Mouse (Mus musculus) forebrain, embryonic 10.5 days (tissue): ENCODE data around the gene Ing3. TPM values are rescaled to one million over a fixed set of nuclear protein-coding genes. Genes with fewer than 3 reads are reported as not detected.

Experiments used
- DNase-seq: peaks from one replicate; pipeline ENCODE4 v3.0.0-alpha.2; 2017; ENCODE audit warnings: low spot score; ENCODE audit errors: extremely low spot score
- H3K27ac ChIP-seq: fragments of 300-500 bp; sonication (generic); 2 replicates; pipeline ENCODE4 v1.5.1; 2016; ENCODE audit warnings: mild to moderate bottlenecking
- H3K27me3 ChIP-seq: fragments of 300-500 bp; sonication (generic); 2 replicates; pipeline ENCODE4 v1.6.1; 2016; ENCODE audit warnings: mild to moderate bottlenecking; ENCODE audit not compliant: poor library complexity, severe bottlenecking
- H3K36me3 ChIP-seq: fragments of 300-500 bp; sonication (generic); replicated peaks from 2 replicates; pipeline ENCODE4 v1.6.1; 2016; ENCODE audit warnings: mild to moderate bottlenecking, moderate library complexity
- H3K4me1 ChIP-seq: fragments of 300-500 bp; sonication (generic); 2 replicates; pipeline ENCODE4 v1.6.1; 2016
- H3K4me3 ChIP-seq: fragments of 300-500 bp; sonication (generic); 2 replicates; pipeline ENCODE4 v1.5.1; 2016; ENCODE audit warnings: mild to moderate bottlenecking, moderate library complexity
- H3K9me3 ChIP-seq: fragments of 300-500 bp; sonication (generic); 2 replicates; pipeline ENCODE4 v1.6.1; 2016; ENCODE audit warnings: mild to moderate bottlenecking, moderate library complexity
- WGBS: fragments of 180-500 bp; shearing (Covaris S2); methylation state at CpG from one replicate; pipeline ENCODE4 v1.1.7; 2016; 5-methylcytosine and 5-hydroxymethylcytosine counted together
- polyA plus RNA-seq: library from polyadenylated mRNA; unstranded; fragments of >200 nt; fragmentation: Nextera tagmentation; extraction: Ambion mirVana; gene quantifications from 2 replicates; pipeline ENCODE4 v1.2.1, GENCODE M21; 2016

Gene Ing3
- polyA plus RNA-seq, 1 experiment from 2014 or later, result 48.4 TPM

- Histone ChIP-seq H3K27me3 (peaks cover 43% of the 10 kb centered on the region), H3K27ac (no peak overlapping the region), H3K9me3 (no peaks in the 10 kb centered on the region), H3K4me3 (no peak overlapping the region), H3K36me3 (no peaks in the 10 kb centered on the region), H3K4me1 (peaks cover 40% of the 10 kb centered on the region)
- DNase-seq, result no peak
- 41% methylated on average over 6 of the region's 6 CpGs for WGBS
Measured at GRCm38 (mm10) chr6:22000086-22000485, 50.7 kb downstream of the Ing3 start.

DNA sequence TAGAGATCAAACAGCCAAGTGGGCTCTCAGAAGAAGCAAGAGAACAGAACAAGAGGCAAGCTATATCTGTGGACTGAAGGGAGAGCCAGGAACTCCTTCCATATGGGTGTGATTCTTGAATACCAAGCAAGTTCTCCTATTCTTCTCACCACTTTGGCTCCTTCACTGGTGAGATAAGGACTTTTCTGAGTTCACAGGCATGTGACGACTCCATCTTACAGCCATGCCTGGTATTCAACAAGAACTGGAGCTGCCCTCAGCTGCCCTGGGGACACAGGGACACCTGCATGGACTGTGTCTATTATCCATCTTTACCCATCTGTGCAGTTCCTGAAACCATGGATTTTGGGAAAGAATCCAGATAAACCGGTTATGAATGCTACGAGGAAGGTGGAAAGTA is 51.5 kb downstream of the Ing3 start:
- no peak for DNase-seq
- WGBS, result 92% methylated on average over 3 of the region's 3 CpGs
- Histone ChIP-seq H3K36me3 (no peaks in the 10 kb centered on the region), H3K27ac (no peak overlapping the region), H3K4me1 (peaks cover 40% of the 10 kb centered on the region), H3K9me3 (no peaks in the 10 kb centered on the region), H3K27me3 (peaks cover 43% of the 10 kb centered on the region), H3K4me3 (no peak overlapping the region)

DNA sequence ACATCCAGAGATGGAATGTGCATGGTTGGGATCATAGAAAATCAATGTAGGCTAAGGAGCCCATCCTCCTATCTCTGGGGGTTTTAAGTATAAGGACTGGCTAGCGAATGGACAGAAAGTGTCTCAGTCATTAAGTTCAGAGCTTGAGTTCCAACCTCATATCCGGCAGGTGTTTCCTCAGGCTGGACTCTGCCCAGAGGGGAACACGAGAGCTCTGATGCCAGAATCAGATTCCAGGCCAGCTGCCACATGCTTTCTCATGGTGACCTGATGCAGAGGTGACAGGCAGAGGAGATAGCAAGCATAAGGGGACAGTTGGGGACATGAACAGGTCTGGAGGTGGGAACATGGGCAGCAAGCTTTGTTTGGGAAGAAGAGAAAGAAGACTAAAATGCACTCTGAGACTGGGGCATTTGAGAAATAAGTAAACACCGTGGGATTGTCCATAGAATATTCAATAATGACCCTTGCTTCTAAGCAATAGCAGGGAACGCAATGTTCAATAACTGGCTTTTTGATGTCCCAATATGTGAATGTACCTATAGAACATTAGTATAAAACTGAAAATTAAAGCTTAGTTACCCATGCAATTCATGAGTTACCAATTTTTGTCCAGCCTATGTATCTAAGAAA is 52.0 kb downstream of the Ing3 start:
- no peak overlapping the region for H3K27ac ChIP-seq
- no peaks in the 10 kb centered on the region for H3K9me3 ChIP-seq
- 79% methylated on average over 5 of the region's 5 CpGs for WGBS

DNA sequence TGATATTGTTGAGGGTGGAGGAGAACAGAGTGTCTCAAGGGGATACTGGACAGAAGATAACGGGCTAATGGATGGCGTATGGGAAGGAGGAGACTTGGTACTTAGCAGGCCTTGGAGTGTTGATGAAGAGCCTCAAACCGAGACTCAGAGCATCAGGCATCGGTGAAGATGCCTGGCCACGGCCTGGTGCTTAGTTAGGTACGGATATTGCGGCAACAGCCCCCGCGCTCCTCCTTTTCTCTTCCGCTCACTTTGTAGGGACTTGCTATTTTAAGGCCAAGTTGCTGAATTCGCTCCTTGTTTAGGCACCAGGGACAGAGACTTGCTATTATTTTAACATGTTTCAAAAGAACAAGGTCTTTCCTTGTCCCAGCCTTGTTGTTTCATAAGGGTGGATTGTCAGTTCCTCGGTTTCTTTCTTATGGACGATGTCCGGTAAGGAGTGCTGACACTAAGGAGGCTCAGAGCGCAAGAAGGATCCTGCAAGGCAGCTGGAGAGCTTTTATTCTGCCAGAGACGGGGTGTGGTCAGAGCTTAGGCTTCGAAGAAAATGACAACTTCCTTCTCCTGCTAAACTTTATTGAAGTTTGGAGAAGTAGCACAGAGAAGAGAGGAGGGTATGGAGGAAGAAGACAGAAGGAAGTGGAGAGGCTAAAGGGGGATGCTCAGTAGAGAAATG is 53.3 kb downstream of the Ing3 start:
- H3K4me1 ChIP-seq, result peaks cover 40% of the 10 kb centered on the region
- H3K4me3 ChIP-seq, result peak overlapping the region; percentile 11; the same call in 1 of the 2 replicates
- WGBS, result 32% methylated on average over 17 of the region's 17 CpGs
- peaks cover 43% of the 10 kb centered on the region for H3K27me3 ChIP-seq
- H3K36me3 ChIP-seq, result no peaks in the 10 kb centered on the region
- DNase-seq, result no peak
- no peaks in the 10 kb centered on the region for H3K9me3 ChIP-seq
- peak overlapping the region; percentile 26; the same call in 1 of the 2 replicates for H3K27ac ChIP-seq

More for the DNA sequence above, 52.0 kb downstream of the Ing3 start:
- Histone ChIP-seq H3K36me3 (no peaks in the 10 kb centered on the region), H3K4me1 (peaks cover 40% of the 10 kb centered on the region), H3K4me3 (no peak overlapping the region), H3K27me3 (peaks cover 43% of the 10 kb centered on the region)
- DNase-seq, result no peak

DNA sequence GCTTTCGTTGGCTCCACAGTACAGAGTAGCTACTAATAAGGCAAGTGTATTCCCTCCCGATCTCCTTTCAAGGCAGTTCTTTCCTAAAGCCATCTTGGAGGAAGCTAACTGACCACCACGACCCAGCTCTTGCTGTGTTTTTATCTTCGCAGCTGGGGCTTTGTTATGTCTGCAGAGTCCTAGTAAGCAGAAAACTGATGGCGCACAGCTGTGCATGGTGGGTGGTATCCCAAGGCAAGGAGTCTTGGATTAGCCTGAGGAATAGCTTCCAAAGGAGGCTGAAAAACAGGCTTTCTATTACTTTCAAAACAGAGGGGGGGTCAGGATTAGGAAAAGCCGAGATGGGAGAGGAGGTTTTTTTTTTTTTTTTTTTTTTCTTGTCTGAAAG is 53.8 kb downstream of the Ing3 start:
- peak; percentile 61 for DNase-seq
- Histone ChIP-seq H3K27me3 (peaks cover 43% of the 10 kb centered on the region), H3K36me3 (no peaks in the 10 kb centered on the region), H3K4me3 (peak overlapping the region; percentile 11), H3K4me1 (peaks cover 40% of the 10 kb centered on the region), H3K9me3 (no peaks in the 10 kb centered on the region), H3K27ac (peak overlapping the region; percentile 26; the same call in 1 of the 2 replicates)
- 4% methylated on average over 6 of the region's 6 CpGs for WGBS

DNA sequence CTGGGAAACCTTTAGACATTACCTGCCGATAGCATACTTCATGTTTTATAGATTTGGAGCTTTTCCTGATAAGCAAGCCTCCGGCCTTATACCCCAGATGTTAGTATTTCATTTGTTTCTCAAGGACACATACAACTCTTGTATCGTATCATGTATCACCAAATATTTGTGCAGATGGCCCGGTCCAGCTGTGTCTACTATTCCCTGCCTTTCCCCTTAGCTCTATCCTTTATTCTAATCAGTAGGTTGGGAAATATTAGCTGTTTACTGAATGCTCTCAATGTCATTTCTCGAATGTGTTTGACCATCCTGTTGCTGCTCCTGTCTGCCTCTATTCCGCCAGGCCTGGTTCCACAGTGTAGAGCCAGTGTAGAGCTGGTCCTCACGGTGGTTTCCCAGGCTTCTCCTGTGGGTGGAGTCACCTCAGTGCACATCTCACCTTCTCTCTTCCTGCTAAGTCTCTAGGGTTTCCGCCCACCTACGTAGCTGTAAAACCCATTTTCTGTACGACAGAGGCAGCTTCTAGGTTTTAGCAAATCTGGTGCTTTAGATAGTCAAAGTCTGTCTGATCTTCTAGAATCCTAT is 54.7 kb downstream of the Ing3 start:
- Histone ChIP-seq H3K27ac (no peak overlapping the region), H3K4me1 (peaks cover 34% of the 10 kb centered on the region), H3K36me3 (no peaks in the 10 kb centered on the region), H3K27me3 (peaks cover 43% of the 10 kb centered on the region), H3K4me3 (no peak overlapping the region), H3K9me3 (no peaks in the 10 kb centered on the region)
- DNase-seq, result no peak
- WGBS, result 83% methylated on average over 10 of the region's 10 CpGs

DNA sequence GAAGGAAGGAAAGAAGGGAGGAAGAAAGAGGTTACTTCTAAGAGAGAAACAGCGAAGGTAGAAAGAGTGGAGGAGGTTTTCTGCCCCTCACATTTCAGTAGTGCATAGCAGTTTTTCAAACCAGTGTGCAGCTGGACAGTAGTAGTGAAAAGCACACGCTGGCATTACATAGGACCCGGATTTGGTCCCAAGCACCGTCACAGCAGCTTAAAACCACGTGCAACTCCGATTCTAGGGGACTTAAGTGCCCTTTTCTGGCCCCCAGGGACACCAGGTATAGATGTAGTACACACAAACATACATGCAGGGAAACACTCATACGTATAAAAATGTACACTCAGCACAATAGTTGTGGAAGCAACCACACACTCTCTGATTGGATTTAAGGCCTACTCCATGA is 59.0 kb downstream of the Ing3 start:
- WGBS, result 94% methylated on average over 7 of the region's 7 CpGs
- H3K9me3 ChIP-seq, result no peaks in the 10 kb centered on the region
- H3K4me3 ChIP-seq, result no peak overlapping the region
- DNase-seq, result no peak
- H3K4me1 ChIP-seq, result peaks cover 13% of the 10 kb centered on the region
- no peaks in the 10 kb centered on the region for H3K36me3 ChIP-seq
- no peak overlapping the region for H3K27ac ChIP-seq
- H3K27me3 ChIP-seq, result peaks cover 14% of the 10 kb centered on the region

DNA sequence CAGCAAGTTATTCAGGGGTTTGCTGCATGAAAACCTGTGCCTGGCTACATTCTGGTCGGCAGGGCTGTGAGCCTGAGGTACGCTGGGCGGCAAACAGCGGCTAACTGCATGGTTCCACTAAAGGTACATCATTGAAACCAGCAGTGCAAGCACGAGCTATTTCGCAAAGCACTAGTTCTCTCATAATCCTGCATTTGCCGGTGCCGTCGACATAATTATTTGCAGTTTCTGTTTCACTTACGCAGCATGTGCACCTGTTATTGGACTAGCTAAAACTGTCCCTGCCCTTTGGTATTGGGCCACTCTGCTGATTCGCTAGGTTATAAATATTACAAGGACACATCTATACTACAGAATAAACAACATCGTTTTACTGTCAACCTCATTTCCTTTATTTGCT is 60.9 kb downstream of the Ing3 start:
- no peaks in the 10 kb centered on the region for H3K27me3 ChIP-seq
- peaks cover 8% of the 10 kb centered on the region; the same call in 1 of the 2 replicates for H3K4me1 ChIP-seq
- no peak overlapping the region for H3K27ac ChIP-seq
- no peak overlapping the region for H3K4me3 ChIP-seq
- no peaks in the 10 kb centered on the region for H3K36me3 ChIP-seq
- 95% methylated on average over 12 of the region's 12 CpGs for WGBS
- DNase-seq, result no peak
- no peaks in the 10 kb centered on the region for H3K9me3 ChIP-seq

- WGBS, result 94% methylated on average over 11 of the region's 11 CpGs
Measured at GRCm38 (mm10) chr6:22010761-22011281, 61.5 kb downstream of the Ing3 start.

DNA sequence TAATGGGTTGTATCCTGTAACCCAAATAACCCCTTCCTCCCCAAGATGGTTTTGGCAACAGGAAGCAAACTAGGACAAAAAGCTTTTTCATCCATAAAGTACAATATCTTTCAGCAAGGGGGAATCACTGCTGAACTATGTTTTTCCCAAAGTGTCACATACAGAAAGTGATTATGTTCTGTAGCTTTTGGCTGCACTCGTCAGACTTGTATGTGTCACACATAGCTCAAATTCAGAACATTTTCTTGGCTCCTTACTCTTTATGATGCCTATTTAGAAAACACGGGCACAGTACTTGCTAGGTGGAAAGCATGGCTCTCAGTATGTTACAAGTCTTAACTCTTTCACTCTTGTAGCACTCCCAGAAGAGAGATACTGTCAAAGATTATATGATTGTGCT is 62.2 kb downstream of the Ing3 start:
- H3K27me3 ChIP-seq, result no peaks in the 10 kb centered on the region
- H3K9me3 ChIP-seq, result no peaks in the 10 kb centered on the region
- WGBS, result 86% methylated on average over 2 of the region's 2 CpGs
- H3K36me3 ChIP-seq, result no peaks in the 10 kb centered on the region
- no peak overlapping the region for H3K27ac ChIP-seq
- no peak for DNase-seq
- H3K4me3 ChIP-seq, result no peak overlapping the region
- peaks cover 8% of the 10 kb centered on the region; the same call in 1 of the 2 replicates for H3K4me1 ChIP-seq

More at GRCm38 (mm10) chr6:22010761-22011281, 61.5 kb downstream of the Ing3 start:
- Histone ChIP-seq H3K36me3 (no peaks in the 10 kb centered on the region), H3K9me3 (no peaks in the 10 kb centered on the region), H3K4me3 (no peak overlapping the region), H3K27me3 (no peaks in the 10 kb centered on the region), H3K4me1 (peaks cover 8% of the 10 kb centered on the region; the same call in 1 of the 2 replicates), H3K27ac (no peak overlapping the region)
- no peak for DNase-seq

DNA sequence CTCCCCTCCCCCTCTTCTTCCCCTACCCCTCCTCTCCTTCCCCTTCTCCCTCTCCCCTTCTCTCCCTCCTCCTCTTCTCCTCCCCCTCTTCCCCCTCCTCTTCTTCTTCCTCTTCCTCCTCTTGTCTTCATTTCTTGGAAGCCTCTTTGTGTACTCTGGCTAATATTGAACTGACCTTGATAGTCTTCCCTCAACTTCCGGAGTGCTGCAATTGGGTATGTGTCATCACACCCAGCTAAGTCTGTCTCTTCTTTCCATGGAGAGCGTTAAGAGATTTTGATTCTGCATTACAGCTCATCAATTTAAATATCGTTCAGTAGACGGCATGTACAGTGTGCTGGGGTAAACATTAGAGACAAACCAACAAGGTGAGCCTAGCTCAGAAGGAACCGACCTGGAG is 62.7 kb downstream of the Ing3 start:
- no peak overlapping the region for H3K4me3 ChIP-seq
- H3K36me3 ChIP-seq, result no peaks in the 10 kb centered on the region
- 92% methylated on average over 5 of the region's 5 CpGs for WGBS
- no peaks in the 10 kb centered on the region for H3K27me3 ChIP-seq
- H3K4me1 ChIP-seq, result peaks cover 8% of the 10 kb centered on the region; the same call in 1 of the 2 replicates
- no peak overlapping the region for H3K27ac ChIP-seq
- no peak for DNase-seq
- no peaks in the 10 kb centered on the region for H3K9me3 ChIP-seq

DNA sequence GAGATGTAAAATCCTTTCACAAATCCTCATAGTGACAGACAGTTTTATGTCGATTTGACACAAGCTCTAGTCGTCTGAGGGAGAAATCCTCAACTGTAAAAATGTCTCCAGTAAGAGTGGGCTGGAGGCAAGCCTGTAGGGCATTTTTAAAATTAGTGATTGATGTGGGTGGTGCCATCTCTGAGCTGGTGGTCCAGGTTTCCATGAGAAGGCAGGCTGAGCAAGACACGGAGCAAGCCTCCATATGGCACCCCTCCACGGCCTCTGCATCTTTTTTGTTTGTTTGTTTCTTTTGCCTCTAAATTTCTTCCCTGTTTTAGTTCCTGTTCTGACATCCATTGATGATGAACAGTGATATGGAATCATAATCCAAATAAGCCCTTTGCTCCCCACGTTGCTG is 63.1 kb downstream of the Ing3 start:
- no peaks in the 10 kb centered on the region for H3K36me3 ChIP-seq
- DNase-seq, result no peak
- H3K4me1 ChIP-seq, result peaks cover 8% of the 10 kb centered on the region; the same call in 1 of the 2 replicates
- H3K4me3 ChIP-seq, result no peak overlapping the region
- WGBS, result 90% methylated on average over 5 of the region's 5 CpGs
- H3K27me3 ChIP-seq, result no peaks in the 10 kb centered on the region
- no peak overlapping the region for H3K27ac ChIP-seq
- H3K9me3 ChIP-seq, result no peaks in the 10 kb centered on the region

DNA sequence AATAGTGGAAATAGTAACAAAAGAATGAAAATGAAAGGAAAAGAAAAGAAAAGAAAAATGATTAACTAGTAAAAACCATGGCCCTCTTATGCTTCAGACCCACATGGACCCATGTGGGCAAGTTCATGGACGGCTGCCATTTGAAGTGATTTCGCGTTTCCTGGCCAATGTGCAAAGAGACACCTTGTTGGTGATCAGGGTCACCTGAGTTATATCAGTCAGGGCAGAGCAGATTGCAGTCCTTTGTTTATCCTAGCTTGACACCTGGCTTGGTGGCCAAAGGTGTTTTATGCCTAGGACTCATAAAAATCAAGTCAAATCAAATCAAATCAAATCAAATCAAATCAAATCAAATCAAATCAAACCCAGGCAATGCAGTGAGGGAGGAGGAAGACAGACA is 64.0 kb downstream of the Ing3 start:
- Histone ChIP-seq H3K4me3 (no peak overlapping the region), H3K9me3 (no peaks in the 10 kb centered on the region), H3K27ac (no peak overlapping the region), H3K4me1 (peaks cover 8% of the 10 kb centered on the region; the same call in 1 of the 2 replicates), H3K36me3 (no peaks in the 10 kb centered on the region), H3K27me3 (no peaks in the 10 kb centered on the region)
- 96% methylated on average over 3 of the region's 3 CpGs for WGBS
- DNase-seq, result no peak
